Mouse (Mus musculus) naive thymus-derived CD4-positive, alpha-beta T cell, adult 2 months (primary cell): ENCODE measurements around the gene Rtn2.

Source experiments
- DNase-seq: peaks from one replicate; pipeline ENCODE4 v3.0.0-alpha.2; 2011; ENCODE audit warnings: low read depth

Gene Rtn2

DNA sequence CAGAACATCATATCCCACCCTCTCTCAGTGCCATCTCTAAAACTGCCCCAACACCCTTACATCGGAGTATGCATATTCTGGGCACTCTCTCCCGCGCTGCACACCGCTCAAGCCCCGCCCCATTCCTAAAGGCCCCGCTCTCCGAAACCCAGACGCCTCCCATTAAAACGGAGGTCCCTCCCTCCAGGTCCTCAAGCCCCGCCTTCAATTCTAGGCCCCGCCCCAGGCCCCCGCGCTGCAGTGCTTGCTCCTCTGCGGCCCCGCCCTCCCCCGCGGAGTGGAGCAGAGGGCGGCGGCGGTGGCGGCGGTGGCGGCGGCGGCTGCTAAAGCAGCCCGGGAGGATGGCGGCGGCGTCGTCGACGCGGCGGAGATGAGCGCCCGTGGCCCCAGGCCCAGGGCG is at the start of gene Rtn2:
Gene Rtn2, plus strand, starts transcription at position 240 of the 400 bp plus-strand sequence.
- peak; percentile 85 for DNase-seq

DNA sequence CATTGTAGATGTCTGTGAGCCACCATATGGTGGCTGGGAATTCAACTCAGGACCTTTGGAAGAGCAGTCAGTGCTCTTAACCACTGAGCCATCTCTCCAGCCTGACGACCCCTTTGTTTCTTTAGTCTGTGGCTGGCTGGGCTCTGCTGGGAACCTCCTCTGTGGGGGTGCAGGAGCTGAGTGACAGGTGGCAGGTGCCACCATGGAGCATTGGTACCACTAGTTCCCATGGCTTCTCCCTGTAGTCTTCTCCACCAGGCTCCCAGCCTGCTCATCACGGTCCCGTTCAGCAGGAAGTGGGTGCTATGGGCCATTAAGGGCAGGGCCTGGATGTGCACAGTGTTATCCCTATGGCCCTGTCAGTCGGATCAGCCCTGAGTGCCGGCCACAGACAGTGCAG is 47.8 kb upstream of the Rtn2 start:
- no peak for DNase-seq

DNA sequence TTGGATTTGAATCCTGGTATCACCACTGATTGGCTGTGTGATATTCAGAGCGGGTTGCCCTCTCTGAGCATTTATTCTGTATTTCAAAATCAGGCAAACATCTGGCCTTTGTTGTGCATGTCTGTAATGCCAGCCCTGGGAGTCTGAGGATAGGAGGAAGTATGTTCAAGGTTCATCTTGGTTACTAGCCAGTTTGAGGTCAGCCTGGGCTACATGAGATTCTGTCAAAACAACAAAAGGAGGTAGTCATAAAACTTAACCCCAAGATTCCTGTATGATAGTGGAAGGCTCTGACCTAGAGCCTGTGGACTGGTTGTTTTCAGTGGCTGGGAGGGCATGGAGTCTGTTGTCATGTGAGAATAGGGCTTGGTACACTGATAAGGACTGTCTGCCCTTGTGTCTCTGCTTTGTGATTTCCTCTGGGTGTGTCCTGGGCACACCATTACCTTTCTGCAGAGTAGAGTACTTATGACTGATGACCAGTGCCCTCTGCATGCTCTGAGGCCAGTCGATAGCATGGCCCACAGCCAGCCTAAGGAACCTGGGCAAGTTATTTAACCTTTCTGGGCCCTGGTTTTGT is 47.2 kb upstream of the Rtn2 start:
- no peak for DNase-seq

DNA sequence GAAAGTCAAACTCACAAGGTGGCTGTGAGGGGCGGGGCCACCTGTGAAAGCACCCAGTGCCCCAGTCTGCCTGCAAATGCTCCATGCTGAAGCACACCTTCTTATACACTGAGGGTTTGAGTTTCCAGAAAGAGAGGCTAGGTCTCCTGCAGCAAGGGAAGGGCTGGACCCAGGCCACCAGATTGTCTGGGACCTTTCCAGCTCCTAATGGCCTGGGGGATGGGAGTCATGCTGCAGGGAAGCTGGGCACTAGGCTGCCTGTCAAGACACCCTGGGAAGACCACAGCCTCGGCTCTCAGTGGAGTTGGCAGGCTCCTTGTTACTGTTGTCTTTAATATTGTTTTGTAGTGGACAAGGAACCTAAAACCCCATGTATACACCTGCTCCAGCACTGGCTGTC is 46.0 kb upstream of the Rtn2 start:
- no peak for DNase-seq

DNA sequence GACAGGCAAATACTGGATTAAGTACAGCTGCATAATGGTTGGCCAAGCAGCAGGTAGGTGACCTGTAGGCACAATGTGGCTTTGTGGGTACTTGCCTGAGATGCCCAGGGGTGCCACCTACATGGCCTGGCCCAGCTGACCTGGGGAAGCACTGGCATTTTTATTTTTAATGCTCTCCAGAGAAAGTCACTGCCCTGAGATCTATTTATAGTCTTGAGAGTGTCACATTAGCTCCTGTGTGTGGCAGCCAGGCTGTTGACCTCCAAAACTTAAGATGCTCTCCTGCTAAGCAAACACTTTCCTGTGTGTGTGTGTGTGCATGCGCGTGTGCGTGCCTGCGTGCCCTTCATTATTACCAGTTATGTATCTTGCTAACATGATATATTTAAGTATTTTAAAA is 44.1 kb upstream of the Rtn2 start:
- DNase-seq: no peak

DNA sequence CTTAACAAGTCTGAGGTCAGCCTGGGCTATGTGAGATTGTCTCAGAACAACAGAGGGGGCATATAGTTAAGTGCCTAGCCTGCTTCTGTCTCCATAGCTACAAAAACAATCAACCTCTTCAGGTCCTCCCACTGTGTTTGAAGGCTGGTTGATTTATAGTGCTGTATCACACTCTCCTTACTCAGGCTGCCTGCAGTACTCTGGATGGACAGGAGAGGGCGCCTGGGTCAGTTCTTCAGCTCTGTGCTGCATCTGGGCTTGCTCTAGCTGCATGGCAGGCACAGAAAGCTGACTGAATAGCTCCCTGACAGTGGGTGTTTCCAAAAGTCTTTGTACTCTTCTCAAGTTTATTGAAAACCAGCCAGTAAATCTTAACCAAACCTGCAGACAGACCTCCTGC is 43.0 kb upstream of the Rtn2 start:
- DNase-seq: peak; percentile 95

DNA sequence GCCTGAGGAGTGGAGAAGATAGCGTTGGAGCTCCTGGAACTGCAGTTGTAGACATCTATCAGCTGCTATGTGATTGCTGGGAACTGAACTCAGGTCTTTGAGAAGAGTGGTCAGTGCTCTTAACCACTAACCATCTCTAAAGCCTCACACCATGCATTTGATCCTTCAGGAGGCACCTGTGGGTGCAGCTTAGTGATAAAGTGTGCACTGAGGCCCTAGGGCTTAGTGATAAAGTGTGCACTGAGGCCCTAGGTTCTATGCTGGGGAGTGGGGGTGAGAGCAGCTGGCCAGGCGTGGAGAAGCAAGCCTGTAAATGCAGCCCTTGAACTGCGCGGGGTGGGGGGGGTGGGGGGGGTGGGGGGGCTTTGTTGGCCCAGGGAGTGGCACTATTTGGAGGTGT is 42.4 kb upstream of the Rtn2 start:
- DNase-seq: no peak

DNA sequence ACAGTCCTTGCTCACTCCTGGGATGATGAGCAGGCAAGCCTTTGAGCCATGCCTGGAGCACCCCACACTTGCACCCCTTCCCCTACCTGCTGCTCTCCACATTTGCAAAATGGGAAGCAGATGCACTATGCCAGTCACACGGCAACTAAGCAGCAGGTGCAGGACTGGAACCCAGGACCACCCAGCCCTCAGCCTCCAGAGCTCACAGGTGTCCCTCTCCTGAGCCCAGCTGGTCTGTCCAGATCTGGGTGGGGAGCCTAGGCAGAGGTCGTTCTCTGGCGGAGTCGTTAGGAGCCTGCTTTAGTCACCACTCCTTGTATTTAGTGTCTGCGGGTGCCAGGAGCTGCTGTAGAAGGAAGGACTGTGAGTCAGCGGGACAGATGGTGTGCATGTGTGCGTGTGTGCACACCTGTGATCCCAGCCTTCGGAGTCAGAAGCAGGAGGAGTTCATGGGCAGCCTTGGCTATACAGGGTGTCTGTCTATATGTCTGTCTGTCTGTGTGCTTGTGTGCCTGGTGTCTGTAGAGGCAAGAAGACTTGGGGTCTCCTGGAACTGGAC is 41.4 kb upstream of the Rtn2 start:
- no peak for DNase-seq

DNA sequence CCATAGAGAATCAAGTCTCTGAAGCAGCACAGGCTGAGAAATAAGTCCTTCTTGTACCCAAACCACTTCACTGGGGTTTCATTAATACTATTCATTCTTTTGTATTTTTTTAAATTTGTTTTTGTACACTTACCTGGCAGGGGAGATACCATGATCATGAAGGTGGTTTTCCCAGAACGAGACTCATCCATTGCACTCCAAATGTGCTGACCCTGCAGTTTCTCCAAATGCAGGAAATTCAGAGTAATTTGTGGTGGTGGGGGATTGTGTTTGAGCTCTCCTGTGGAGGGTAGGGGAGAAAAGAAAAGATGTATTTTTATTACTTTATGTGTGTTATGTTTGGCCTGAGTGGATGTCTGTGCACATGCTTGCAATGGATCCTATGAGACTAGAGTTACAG is 40.4 kb upstream of the Rtn2 start:
- DNase-seq: no peak

DNA sequence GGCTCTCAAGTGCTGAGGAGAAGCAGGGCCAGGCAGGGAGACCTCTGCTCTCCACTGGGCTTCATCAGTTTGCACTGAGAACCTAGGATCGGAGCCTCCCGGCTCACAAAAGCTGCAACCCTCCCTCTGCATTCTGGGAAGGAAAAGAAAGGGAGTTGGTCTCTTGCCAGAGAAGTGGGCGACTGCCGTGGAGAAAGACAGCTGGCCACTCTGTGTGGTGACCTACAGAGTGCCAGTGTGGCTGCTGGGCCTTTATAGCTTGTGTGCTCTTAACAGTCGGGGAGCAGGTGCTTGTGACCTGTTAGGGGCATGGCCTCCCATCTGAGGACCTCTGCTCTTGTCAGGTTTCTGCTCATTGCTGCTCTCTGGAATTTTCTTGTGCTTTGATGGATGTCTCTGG is 38.6 kb upstream of the Rtn2 start:
- DNase-seq: no peak

DNA sequence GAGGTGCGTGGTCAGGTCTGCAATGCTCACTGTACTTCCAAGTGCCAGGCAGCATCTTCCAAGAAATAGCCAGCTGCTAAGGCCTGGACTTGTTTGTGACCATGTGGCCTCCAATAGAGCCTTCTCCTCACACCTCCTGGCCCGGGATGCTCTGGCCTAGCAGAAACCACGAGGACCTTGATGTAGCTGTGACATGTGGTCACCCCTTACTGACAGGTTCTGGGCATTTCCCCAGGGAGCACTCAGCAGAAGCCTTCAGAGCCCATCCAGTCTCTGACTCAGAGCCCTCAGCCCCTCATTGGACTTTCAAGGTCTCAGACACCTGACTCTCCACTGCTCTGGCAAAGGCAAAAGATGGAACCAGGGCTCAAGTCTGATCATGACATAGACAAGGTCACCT is 37.3 kb upstream of the Rtn2 start:
- DNase-seq: no peak

DNA sequence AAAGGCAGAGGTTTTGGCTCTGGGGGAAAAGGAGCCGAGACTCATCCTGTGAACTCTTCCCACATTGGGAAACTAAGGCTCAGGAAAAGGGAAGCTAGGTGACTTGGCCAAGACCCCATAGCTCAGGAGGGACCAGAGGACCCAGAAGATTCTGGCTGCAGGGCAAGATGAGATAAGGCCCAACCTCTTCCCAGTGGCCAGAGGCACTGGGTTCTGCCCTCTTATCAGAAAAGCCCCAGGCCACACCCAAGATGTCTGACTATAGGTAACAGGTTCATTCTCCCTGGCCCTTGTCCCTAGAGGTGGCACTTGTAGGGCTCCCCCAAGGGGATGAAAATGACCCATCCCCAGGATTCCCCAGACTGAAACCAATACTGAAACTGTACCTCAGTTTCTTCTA is 35.6 kb upstream of the Rtn2 start:
- no peak for DNase-seq

DNA sequence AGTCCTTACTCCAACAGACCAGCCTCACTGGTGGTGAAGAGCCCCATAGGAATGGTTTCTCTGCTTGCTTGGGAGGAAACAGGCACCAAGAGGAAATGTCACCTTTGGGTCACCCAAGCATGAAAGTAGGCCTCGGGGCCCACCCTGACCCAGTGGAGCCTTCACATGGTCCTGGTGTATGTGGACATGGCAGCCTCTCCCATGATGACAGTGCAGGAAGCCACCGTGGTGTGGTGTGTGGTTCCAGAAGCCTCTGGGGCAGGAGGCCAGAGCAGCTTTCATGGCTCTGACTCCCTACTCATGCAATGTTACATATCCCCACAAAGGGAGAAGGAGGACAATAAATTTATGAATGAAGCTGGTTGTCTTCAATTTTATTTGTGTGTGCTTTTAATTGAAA is 34.9 kb upstream of the Rtn2 start:
- no peak for DNase-seq

DNA sequence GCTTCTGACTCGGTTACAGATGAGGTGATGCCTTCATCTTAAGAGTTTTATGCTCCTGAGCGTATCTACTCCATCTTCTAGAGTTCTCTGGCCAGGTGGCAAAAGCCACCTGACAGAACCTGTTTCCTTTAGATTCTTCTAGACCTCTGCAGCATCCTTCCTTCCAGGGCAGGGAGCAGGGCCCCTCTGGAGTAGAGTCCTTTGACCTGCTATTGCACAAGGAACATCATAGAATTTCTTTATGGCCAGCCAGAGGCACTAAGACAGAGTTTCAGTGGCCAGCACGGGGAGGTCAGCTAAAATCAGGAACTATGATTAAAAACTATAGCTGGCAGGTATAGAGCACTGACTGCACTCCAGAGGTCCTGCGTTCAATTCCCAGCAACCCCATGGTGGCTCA is 30.3 kb upstream of the Rtn2 start:
- DNase-seq: no peak

DNA sequence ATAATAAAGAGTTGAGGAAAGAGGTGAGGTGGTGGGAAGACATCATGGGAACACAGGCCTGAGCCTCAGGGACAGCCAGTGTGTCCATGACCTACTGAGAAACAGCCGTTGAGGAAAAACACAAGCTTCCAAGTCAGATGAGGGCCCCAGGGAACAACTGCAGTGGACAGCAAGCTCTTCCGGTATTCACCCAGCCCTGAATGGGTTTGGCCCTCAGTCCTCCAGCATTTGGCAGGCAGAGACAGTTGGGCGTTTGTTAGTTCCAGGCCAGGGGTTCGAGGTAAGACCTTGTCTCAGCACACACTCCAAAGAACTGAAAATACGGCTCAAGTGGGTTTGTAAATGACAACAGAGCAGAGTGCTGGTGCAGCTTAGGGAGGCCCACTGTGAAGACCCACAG is 29.0 kb upstream of the Rtn2 start:
- DNase-seq: no peak

DNA sequence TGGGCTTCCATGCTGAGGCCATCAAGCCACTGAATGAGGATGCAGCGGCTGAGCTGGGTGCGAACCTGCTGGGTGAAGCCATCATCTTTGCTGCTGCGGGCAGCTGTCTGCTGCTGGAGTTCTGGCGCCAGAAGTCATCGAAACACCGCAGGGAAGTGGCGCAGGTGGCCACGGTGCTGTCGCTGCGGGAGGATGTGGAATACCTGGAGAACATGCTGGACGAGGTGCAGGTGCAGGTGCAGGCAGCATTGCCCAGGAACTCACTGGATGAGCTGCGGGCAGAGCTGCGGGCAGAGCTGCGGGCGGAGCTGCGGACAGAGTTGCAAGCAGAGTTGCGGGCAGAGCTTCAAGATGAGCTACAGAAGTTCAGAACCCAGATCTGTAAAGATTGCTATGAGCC is 27.0 kb upstream of the Rtn2 start:
- no peak for DNase-seq

DNA sequence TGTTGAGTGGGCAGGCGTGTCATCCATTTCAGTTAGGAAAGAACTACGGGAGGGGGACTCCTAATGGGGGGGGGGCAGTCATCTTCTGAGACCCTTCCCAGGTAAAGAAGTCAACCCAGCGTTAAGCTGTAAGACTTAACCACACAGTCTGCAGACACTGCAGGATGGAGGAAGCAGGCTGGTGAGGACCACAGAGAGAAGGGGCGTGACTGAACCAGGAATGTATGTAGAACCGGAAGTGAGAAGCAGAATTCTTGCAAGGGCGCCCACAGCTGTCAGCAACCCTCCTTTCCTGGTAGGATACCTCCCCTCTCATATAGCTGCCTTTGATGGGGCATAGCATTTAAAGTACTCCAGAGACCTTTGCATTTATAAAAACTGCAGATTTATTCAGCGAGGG is 25.9 kb upstream of the Rtn2 start:
- peak; percentile 55 for DNase-seq

DNA sequence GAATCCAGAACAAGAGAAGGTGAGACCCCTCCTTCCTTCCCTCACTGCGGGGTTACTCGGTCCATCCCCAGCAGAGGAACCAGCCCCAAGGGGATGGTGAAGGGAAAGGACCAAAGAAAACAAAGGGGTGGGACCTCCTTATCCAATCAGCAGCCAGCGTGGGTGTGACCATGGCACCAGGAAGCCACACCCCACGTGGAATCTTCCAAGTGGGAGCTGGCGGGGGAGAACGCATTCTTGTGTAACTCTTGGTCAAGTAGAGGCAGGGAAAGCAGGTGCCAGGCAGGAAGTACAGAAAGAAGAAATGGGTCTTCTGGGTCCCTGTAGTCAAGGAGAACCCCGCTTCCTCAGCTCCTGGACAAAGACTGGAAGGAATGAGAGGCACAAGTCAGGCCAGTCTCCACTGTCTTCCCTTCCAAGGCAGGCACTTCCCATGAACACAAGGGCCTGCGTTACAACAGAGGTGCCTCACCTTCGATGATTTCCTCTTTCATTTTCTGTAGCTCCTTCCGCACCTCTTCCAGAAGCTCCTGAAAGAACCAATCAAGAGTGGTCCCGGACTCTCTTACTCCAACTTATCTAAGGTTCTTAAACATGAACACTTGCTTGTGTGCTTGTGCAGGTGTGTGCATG is 24.9 kb upstream of the Rtn2 start:
- no peak for DNase-seq

DNA sequence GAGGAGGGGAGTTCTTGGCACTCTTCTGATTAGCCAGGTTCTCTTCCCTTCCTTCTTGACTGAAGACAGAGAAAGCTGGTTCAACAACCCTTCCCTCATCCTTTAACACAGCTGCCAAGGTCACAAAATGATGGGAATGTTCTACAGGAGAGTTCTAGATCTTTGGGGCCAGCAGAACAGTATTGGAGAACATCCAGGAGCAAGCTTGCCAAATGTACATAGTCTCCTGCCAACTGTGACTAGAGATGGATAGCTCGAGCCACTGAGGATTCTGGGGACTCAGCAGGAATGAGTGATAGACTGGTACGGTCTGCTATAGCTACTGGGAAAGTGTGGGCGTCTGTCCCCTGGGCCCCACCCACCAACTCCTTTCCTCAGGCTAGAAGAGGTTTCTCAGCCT is 24.1 kb upstream of the Rtn2 start:
- DNase-seq: no peak

DNA sequence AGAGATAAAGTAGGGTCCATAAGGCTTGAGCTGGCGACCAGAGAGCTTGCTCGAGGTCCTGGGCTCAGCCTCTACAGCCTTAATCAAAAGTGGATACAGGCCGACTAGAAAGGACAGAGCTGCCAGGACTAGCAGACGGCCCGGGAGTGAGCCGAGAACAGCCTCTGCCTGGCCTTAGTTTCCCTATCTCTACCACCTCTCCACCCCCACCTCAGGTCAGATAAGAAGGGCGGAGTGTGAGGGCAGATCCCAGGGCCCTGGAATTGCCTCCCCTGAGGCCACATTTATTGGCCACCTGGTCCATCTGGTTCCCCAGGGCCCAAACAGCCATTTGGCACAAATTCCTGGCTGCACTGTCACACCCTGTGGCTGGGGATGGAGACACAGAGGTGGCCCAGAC is 17.3 kb upstream of the Rtn2 start:
- no peak for DNase-seq

DNA sequence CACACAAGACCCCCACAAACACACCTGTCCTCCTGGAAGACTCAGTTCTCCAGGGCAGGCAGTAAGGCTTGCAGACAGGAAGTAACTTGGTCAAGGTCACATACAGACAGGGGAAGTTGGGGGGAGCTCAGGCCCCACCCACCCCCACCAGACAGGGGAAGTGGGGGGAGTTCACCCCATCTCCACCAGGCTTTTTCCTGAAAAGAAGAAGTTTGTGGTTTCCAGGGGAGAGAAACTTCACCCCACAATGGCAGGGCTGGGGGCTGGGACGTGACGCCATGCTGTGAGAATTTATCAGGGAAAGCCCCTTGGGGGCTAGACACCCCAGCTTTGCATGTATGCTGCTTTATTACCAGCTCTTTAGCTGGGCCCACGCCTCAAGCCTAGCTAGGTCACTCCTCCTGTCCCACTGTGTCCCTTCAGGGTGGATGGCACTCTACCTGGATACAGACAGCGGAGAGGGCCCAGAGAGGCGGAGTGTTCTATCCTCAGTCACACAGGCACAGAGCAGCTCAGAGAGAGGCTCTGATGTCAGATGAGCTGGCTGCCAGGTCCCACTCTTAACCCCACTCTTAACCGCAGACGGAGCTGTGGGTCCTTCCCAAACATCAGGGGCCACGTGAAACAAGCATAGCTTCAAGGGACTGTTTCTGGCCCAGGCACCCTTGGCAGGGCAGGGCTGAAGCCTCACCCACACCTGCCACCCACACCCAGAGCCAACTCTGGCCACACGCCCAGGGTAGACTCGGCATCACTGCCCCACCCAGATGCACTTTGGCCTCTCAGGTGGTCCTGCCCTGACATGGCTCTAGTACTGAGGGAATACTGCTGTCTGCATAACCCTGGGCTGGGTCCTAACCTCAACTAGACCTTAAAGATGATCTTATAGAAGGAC is 16.2 kb upstream of the Rtn2 start:
- peak; percentile 63 for DNase-seq

DNA sequence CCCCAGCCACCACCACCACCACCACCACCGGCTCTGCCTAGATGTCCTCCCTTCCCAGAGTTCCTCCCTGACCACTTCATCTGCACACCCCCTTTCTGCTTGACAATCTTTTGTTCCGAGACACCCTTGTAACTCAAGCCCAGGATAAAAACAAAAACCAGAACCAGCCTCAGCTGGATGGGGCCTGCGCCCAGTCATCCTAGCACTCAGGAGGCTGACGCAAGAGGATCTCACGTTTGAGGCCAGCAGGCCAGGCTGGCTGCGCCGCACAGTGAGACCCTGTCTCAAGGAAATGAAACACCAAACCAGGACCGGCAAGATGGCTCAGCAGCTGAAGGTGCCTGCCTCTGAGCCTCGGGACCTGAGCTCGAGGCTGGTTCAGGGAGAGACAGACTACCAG is 15.4 kb upstream of the Rtn2 start:
- DNase-seq: no peak

DNA sequence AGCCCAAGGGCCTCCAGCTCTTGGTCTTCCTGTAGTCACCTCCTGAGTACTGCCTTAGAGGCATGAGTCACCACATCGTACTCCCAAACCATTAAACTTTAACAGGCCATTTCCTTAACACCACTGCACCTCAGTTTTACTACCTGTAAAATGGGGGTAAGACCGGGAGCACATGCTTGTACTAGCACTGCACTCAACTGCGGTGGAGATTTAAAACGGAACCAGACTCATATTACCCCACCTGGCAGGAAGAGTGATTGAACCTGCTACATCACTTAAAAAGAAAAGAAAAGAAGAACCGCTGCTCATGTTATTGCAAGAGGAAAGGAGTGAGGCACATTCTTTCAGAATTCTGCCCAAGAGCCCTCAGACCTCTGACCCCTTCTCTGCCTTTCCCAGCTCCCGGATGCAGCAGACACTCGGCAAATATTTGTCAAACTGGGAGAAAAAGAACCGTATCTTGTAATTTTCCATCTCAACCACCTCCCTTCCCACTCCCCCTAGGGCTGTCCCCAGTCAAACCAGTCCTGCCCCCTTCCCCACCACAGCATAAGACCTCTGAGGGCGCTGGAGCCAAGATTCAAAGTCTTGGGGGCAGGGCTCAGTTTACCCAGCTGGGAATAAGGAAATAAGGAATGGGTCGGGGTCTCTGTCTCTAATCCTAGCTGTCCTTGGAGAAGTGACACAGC is 13.3 kb upstream of the Rtn2 start:
- peak; percentile 69 for DNase-seq
